Mouse (Mus musculus) cerebellum, adult 2 months (tissue): ENCODE results near the gene Cdc14a.

Source experiments
- CTCF ChIP-seq: fragments of 200-500 bp; IDR thresholded peaks from 2 replicates; pipeline ENCODE4 v1.5.1; 2011; ENCODE audit warnings: low read depth, mild to moderate bottlenecking, control low read depth, low read length, moderate library complexity, borderline replicate concordance; ENCODE audit not compliant: insufficient read depth
- POLR2A ChIP-seq: fragments of 200-500 bp; IDR thresholded peaks from 2 replicates; pipeline ENCODE4 v1.6.1; 2011; ENCODE audit warnings: low read length, control low read depth, borderline replicate concordance; ENCODE audit not compliant: insufficient read depth

DNA sequence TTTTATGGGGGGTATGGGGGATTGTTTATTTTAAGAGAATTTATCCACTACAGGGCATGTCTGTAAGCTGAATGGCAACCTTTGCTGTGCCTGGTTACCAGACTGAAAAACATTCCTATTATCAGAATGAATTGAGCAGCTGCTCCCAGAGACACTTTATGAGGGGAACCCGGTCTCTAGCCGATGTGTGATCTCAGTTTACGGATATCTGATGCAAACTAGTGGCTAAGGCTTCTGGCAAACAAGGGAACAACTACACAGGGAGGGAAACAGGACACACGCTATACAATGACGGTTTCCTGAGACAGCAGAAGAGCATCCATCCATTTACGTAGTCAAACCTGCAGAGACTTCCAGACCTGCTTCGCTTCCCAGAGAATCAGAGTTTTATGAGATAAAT lies 25.9 kb downstream of the Cdc14a start:
- no peak for TF ChIP-seq POLR2A
- no peak for TF ChIP-seq CTCF
